Mouse (Mus musculus): Measurements from ENCODE around the gene Reg3b. TPM values are rescaled to one million over a fixed set of nuclear protein-coding genes. Genes with fewer than 3 reads are reported as not detected.
"Not testable (repeated sequence)": the region's sequence is repeated elsewhere in the genome, so short reads cannot be mapped to it uniquely, and the experiment has no call there.

Reg3b gene
- total RNA-seq (2021), result not detected

DNA sequence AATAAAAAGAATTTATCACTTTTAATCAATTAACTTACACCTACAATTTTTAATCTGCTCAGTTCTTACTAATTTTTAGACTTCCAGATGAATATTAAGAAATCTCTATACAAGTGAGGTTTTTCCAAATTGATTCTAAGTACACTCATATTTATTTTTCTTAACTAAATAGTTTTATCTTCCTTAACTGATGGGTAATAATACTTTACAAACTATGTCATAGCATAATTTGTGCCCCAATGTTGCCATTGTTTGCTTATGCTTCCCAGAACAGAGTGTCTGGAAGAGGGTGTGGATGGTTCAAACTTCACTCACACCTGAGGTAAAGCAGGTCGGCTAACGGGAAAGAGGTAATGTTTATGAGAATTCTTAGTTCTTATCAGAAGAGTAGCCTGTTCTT lies at the start of gene Reg3b:
TSS of gene Reg3b (plus strand) at position 301 of the 400 bp plus-strand sequence.
- no peak for DNase-seq

DNA sequence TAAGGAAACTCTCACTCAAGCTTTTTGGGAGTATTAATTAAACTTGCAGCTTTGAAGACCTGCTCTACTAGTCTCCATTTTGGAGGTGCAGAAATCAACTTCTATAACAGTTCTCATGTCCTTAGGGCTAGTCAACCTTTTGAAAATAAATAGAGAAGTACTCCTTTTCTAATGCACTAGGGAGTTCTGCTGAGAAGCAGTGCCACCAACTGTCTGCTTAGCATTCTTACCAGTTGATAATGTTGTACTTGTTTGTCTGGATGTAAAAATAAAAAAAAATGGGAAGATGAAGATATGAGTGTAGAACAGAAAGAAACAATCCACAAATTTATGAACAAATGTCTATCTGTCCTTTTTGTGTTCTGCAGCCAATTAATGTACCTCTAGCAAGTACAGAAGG lies 42.7 kb upstream of the Reg3b start:
- no peak for DNase-seq

DNA sequence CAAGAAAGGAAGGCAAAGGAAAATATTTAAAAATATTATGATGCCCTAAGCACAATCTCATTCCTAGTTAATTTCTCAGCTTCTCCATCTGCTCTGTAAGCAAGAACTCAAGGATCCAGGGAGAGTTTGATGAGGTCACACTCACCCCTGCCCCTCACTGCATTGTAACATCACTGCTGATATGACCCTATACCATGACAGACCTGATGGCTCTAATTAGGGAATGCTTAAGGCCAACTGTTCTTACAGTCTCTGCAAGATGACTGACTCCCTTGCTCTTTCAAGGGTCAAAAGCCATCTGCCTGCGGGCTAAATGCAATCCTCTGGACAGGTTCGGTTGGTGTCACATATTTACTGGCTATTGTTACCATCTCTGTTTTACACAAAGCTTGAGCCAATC lies 41.3 kb upstream of the Reg3b start:
- DNase-seq, result no peak

DNA sequence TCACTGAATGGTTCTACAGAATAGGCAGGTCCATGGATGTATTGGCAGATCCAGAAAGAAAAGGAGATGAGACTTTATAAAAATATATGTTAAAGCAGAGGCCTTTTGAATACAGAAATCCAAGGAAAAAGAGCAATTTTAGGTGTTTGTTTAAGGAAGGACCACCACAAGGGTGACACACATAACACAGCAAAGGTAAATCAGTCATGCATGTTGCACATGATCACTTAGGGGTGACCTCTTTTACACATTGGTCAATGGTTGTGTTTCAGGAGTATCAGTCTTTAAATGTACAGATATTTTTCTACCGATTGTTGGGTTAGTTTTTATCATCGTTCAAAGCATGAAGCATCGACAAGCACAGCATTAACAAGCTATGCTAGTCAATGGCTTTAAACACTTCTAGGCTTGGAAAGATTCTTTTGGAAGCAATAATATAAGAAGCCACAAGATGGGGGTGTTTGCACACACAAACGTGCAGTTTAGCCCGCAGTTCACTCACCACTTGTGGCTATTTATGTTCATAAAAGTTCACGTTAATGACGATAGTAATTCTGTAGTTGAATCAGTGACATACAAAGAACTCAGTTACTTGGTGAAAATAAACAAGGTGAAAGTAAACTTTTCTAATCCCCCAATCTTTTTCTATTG lies 38.4 kb upstream of the Reg3b start:
- no peak for DNase-seq

DNA sequence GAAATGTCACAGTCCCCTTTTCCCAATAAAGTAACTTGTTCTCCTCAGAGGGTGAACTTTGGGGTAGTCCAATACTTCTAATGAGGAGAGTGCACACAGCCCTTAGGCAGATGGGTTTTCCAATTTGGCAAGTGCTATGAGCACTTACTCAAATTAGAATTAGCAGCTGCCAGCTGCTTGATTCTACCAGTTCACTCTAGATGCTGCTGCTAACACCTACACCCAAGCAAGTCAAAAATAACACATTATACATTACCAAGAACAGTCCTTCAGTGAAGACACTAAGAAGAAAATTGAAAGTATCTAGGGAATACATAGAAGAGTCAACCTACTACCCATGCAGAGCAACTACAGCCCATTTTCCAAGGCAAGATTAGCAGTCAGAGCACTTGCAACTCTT lies 30.2 kb upstream of the Reg3b start:
- DNase-seq, result no peak

DNA sequence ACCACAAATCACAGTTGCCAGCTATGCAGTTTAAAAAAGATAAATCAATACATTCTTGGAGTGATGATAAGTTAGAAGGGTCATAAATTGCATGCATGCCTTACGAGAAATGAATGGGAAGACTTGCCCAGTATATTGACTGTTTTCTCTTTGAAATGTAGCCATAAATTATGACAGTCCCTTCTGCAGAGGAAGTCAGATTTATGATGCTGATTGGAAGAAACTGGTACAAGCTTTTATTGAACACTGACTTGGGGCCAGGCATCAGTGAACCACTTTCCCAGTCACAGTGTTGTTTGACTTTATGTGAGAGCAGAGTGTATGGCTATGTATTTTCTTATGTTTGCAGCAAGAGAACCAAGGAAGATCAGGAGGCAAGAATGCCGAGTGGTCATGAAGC lies 28.8 kb upstream of the Reg3b start:
- DNase-seq, result no peak

DNA sequence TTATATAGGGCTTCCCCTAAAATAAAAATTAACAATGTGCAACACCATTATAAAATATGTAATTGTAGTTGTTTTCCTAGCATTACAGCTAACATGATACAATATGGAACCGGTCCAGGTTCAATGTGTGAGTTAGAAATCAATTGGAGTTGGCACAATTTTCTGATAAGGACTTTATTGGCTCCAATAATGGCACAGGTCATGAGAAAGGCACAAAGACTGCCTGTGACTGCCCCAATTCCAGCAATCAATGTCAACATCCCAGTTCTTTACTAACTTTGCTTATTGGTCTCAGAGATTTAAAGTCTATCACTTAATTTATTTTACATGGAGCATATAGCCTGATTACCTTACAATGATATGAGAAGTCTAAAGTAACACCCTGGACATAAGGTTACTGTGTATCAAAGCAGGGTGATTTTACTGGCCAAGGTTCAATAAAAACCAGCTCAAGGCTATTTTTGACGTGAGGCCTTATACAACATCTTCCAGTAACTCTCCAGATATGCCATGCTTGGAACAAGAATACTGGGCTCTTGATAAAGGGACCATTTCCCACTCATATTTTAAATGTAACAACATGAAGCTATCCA lies 8.4 kb upstream of the Reg3b start:
- DNase-seq, result no peak

DNA sequence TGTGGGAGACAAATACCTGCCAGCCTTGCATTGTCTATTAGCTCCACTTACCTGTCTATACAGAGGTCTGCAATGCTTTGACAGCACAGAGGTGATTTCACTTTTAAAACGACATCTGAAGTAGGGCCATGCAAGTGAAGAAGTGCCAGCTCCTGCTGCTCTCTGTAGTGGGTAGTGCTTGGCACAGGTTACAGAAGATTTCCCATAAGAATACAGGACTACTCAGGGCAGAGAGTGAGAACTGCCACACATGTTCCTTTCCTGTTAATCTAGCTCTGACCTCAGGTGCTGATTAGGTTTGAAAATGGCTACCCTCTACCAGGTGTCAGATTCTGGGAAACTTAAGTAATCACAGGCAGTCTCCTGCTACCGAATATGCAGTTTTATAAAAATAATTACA lies 8.3 kb downstream of the Reg3b start, which contains the start of gene Reg3d:
TSS of gene Reg3d (minus strand) at position 101 of the 400 bp plus-strand sequence.
- no peak for DNase-seq

DNA sequence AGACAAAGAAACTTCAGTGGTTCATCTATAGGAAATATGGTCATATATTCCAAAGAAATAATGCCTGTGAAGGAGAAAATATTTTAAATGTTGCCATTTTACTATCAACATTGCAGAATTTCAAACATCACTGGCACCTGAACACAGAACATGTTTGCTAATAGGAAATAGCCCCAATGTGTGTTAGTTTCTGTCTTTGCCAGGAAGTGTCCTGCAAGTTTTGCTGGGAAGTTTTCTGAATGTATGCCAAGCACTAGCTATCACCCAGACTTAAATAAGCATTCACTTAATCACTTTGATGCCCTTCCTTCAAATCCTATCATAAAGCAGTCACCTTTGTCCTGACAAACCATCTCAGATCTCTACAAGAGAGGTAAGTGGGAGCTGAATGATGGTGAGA lies 10.0 kb downstream of the Reg3b start, which contains the start of gene Reg3a:
TSS of gene Reg3a (plus strand) at position 301 of the 400 bp plus-strand sequence.
- DNase-seq, result no peak

DNA sequence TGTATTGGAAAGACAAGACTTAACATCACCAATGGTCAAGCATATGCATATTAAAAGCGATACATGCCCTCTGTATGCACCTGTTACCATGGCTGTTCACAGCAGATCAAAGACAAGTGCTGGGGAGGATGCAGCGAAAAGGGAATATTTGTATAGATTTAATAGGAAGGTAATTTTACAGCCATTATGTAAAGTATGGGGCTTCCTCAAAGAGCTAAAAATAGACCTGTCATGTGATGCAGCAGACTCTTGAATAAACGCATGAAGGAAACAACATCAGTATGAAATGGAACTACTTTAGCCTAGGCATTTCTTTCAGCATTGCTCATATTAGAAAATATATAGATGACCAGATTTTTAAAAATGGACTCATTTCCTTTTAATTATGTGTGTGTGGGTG lies 15.2 kb downstream of the Reg3b start:
- no peak for DNase-seq

DNA sequence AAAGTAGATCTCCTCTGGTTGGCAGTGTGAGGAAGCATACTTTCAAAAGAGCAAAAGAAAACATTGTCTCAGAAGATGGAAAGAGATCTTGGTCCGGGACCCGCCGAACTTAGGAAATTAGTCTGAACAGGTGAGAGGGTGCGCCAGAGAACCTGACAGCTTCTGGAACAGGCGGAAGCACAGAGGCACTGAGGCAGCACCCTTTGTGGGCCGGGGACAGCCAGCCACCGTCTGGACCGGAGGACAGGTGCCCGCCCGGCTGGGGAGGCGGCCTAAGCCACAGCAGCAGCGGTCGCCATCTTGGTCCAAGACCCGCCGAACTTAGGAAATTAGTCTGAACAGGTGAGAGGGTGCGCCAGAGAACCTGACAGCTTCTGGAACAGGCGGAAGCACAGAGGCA lies 24.9 kb downstream of the Reg3b start, which contains the start of gene Reg2:
TSS of gene Reg2 (plus strand) at position 301 of the 400 bp plus-strand sequence.
- DNase-seq, result not testable (repeated sequence)

DNA sequence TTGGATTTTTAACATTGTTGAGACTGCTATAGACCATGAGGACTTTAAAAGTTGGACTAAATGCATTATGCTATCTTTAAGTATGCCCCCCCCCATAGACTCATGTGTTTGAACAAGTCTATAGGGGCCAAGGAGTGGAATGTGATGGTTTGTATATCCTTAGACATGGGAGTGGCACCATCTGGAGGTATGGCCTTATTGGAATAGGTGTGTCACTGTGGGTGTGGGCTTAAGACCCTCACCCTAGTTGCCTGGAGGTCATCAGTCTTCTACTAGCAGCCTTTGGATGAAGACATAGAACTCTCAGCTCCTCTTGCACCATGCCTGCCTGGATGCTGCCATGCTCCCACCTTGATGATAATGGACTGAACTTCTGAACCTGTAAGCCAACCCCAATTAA lies 52.0 kb downstream of the Reg3b start, which contains the start of gene Reg1:
TSS of gene Reg1 (plus strand) at position 301 of the 400 bp plus-strand sequence.
- DNase-seq, result not testable (repeated sequence)

Other genes starting within 250 kb of the Reg3b start
- not detected for gene Reg3d, start 8.2 kb downstream of the Reg3b start, total RNA-seq (2021)
- not detected for gene Reg3a, start 10.1 kb downstream of the Reg3b start, total RNA-seq (2021)
- gene Reg2, start 25.0 kb downstream of the Reg3b start, total RNA-seq (2021), result not detected
- gene Reg1, start 52.1 kb downstream of the Reg3b start, total RNA-seq (2021), result not detected
- gene Reg3g, start 98.2 kb downstream of the Reg3b start, total RNA-seq (2021), result not detected